Mouse (Mus musculus) left cerebral cortex, postnatal 36 days (tissue): ENCODE measurements around the gene 4930430A15Rik. TPM values are rescaled to one million over a fixed set of nuclear protein-coding genes. Genes with fewer than 3 reads are reported as not detected.

Experiments
- DNase-seq, 2 experiments: peaks; one replicate each; pipeline ENCODE4 v3.0.0; 2021 to 2022; ENCODE audit warnings: low spot score in 2 of 2, mixed read lengths in 1 of 2
- intact Hi-C: fragments of 180-260 bp; cut with DNase I; formaldehyde crosslinking; loops from one replicate; pipeline ENCODE4 v1.15.1; 2025
- total RNA-seq, 2 experiments: library from RNA; stranded (reverse); gene quantifications; 2 replicates each; pipeline ENCODE4 v1.2.3; 2021

Gene 4930430A15Rik
- not detected for total RNA-seq

- DNase-seq, result no peak
- intact Hi-C loops, result no loop called here
These were observed at the start of gene 4930430A15Rik for GRCm38 (mm10) chr2:111229502-111229901. Gene 4930430A15Rik, minus strand, starts transcription at chr2:111229602.

- intact Hi-C loops, result no loop called here
- DNase-seq, result no peak
These were observed 44.6 kb upstream of the 4930430A15Rik start, which contains the start of gene Olfr1277 for GRCm38 (mm10) chr2:111274006-111274405. Gene Olfr1277, minus strand, starts transcription at chr2:111274106.

- intact Hi-C loops, result no loop called here
- no peak for DNase-seq
These were observed 24.8 kb upstream of the 4930430A15Rik start, which contains the start of gene Olfr1276 for GRCm38 (mm10) chr2:111254216-111254615. Gene Olfr1276, plus strand, starts transcription at chr2:111254516.

GRCm38 (mm10) chr2:111235186-111235585 is 5.8 kb upstream of the 4930430A15Rik start, which contains the start of gene Olfr1275:
Gene Olfr1275, minus strand, starts transcription at chr2:111235286.
- intact Hi-C loops, result no loop called here
- DNase-seq, result no peak

GRCm38 (mm10) chr2:111182068-111182467 is 47.3 kb downstream of the 4930430A15Rik start:
- intact Hi-C loops, result no loop called here
- DNase-seq, result no peak

GRCm38 (mm10) chr2:111152836-111153235 is 76.6 kb downstream of the 4930430A15Rik start, which contains the start of gene Gm15130:
Gene Gm15130, minus strand, starts transcription at chr2:111152936.
- no peak for DNase-seq
- intact Hi-C loops, result no loop called here

- intact Hi-C loops, result no loop called here
- DNase-seq, result no peak
These were observed 93.7 kb downstream of the 4930430A15Rik start for GRCm38 (mm10) chr2:111135739-111136138.

Other genes with a start within 250 kb of the 4930430A15Rik start
- gene Gm13941, start 123.6 kb downstream of the 4930430A15Rik start, total RNA-seq, result not detected
- gene Gm15130, start 76.7 kb downstream of the 4930430A15Rik start, total RNA-seq, result not detected
- gene Olfr1275, start 5.7 kb upstream of the 4930430A15Rik start, total RNA-seq, result not detected
- not detected for gene Olfr1276, start 24.9 kb upstream of the 4930430A15Rik start, total RNA-seq
- not detected for gene Olfr1277, start 44.5 kb upstream of the 4930430A15Rik start, total RNA-seq
- not detected for gene Olfr1278, start 60.5 kb upstream of the 4930430A15Rik start, total RNA-seq
- gene Olfr1279, start 71.0 kb upstream of the 4930430A15Rik start, total RNA-seq, result not detected
- gene Olfr1280, start 84.4 kb upstream of the 4930430A15Rik start, total RNA-seq, result not detected
- gene Olfr1281, start 96.9 kb upstream of the 4930430A15Rik start, total RNA-seq, result not detected
- not detected for gene Olfr1282, start 106.5 kb upstream of the 4930430A15Rik start, total RNA-seq
- gene Olfr1283, start 137.2 kb upstream of the 4930430A15Rik start, total RNA-seq, result not detected
- gene Olfr1284, start 145.9 kb upstream of the 4930430A15Rik start, total RNA-seq, result not detected
- not detected for gene Olfr1286, start 193.5 kb upstream of the 4930430A15Rik start, total RNA-seq
- not detected for gene Olfr1287, start 219.5 kb upstream of the 4930430A15Rik start, total RNA-seq
- gene Olfr1288, start 244.5 kb upstream of the 4930430A15Rik start, total RNA-seq, result not detected